Mouse (Mus musculus) megakaryocyte, embryonic 14.5 days (primary cell): ENCODE results near the gene Parva. TPM values are rescaled to one million over a fixed set of nuclear protein-coding genes. Genes with fewer than 3 reads are reported as not detected.

Source experiments
- H3K27me3 ChIP-seq: replicated peaks from 2 replicates; pipeline ENCODE3; 2012; ENCODE audit warnings: inconsistent platforms
- H3K36me3 ChIP-seq: replicated peaks from 2 replicates; pipeline ENCODE3; 2012; ENCODE audit warnings: low read length, inconsistent platforms, mixed read lengths
- H3K4me1 ChIP-seq: 2 replicates; pipeline ENCODE4 v1.6.1; 2012; ENCODE audit warnings: inconsistent platforms
- H3K4me3 ChIP-seq: replicated peaks from 2 replicates; pipeline ENCODE3; 2012; ENCODE audit warnings: moderate library complexity, mild to moderate bottlenecking, inconsistent platforms
- H3K9me3 ChIP-seq: 2 replicates; pipeline ENCODE4 v1.6.1; 2012; ENCODE audit warnings: inconsistent platforms
- FLI1 ChIP-seq: IDR thresholded peaks from 2 replicates; pipeline ENCODE4 v1.6.1; 2012; ENCODE audit warnings: low read length, inconsistent platforms, mixed read lengths
- GATA1 ChIP-seq: IDR thresholded peaks from 3 replicates; pipeline ENCODE4 v1.6.1; 2012; ENCODE audit warnings: mixed read lengths, low read length, inconsistent platforms, borderline replicate concordance
- polyA plus RNA-seq: library from polyadenylated mRNA; stranded (reverse); fragments of >175 nt; gene quantifications from 2 replicates; pipeline ENCODE4 v1.2.3, GENCODE M21; 2012; ENCODE audit warnings: low replicate concordance; ENCODE audit not compliant: insufficient read depth

Parva gene
- polyA plus RNA-seq, 1 experiment: 0.07 TPM

DNA sequence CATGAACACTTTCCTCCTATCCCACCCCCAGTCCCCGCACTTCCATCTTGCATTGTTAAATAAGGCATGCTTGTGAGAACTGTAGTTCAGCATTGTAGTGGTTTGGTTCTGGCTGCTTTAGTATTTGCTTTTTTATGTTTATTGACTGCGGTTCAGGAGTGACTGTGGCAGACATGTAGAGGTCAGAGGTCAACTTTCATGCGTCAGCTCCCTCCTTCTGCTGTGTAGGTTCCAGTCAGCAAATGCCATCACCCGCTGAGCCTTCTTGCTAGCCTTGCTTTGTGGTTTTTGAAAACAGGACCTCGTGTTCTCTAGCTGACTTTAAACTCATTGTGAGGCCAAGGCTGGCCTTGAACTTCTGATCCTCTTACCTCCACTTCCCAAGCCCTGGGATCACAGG lies 103.6 kb downstream of the Parva start:
- TF ChIP-seq GATA1: no peak
- Histone ChIP-seq H3K4me1 (no peaks in the 10 kb centered on the region), H3K36me3 (no peaks in the 10 kb centered on the region), H3K9me3 (peaks cover 9% of the 10 kb centered on the region), H3K4me3 (no peak overlapping the region), H3K27me3 (no peaks in the 10 kb centered on the region)

DNA sequence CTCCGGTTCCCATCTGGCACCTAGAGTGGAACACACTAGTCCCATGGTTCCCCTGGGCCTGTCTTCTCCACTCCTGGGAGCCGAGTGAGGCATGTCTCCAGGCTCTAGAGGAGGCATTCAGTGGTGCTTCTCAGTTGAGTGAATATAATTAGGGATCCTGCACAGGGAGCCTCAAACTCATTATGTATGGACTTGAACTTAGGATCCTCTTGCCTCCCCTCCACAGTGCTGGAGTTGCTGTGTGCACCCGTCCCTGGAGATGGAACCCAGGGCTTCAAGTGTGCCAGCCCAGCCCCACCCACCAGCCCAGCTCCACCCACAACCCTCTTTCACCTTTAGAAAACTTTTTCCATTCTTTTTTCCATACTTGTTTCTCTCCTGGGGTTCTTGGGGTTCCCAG lies 106.8 kb downstream of the Parva start:
- H3K27me3 ChIP-seq: no peaks in the 10 kb centered on the region
- H3K4me3 ChIP-seq: no peak overlapping the region
- TF ChIP-seq FLI1: no peak
- TF ChIP-seq GATA1: no peak
- peaks cover 11% of the 10 kb centered on the region; the same call in 1 of the 2 replicates for H3K9me3 ChIP-seq
- H3K36me3 ChIP-seq: no peaks in the 10 kb centered on the region
- H3K4me1 ChIP-seq: no peaks in the 10 kb centered on the region

DNA sequence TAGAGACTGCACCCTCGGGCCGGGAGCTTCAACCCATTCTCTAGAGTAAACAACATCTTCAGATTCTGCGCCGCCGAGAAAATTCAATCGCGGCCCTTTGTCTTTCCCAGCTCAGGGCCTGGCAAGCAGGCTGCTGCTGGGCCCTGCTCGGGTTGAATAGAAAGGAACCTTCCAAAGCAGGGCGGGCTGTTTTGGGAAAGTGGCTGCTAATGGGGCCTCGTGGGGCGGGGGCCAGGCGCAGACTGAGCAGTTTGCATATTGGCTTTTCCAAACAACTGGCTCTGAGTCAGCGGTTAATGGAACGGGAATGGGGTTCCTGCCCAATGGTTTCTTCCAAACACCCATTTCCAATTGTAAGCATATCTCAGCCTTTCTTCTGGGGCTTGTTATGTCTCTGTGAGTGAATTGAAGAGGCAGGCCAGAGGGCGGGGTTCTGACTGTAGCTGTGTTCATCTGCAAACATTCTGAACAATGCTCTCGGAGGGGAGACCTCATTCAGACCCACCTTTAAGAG lies 108.2 kb downstream of the Parva start:
- Histone ChIP-seq H3K4me1 (no peaks in the 10 kb centered on the region), H3K27me3 (no peaks in the 10 kb centered on the region), H3K9me3 (peaks cover 11% of the 10 kb centered on the region; the same call in 1 of the 2 replicates), H3K36me3 (no peaks in the 10 kb centered on the region), H3K4me3 (no peak overlapping the region)
- TF ChIP-seq FLI1: no peak
- TF ChIP-seq GATA1: no peak

DNA sequence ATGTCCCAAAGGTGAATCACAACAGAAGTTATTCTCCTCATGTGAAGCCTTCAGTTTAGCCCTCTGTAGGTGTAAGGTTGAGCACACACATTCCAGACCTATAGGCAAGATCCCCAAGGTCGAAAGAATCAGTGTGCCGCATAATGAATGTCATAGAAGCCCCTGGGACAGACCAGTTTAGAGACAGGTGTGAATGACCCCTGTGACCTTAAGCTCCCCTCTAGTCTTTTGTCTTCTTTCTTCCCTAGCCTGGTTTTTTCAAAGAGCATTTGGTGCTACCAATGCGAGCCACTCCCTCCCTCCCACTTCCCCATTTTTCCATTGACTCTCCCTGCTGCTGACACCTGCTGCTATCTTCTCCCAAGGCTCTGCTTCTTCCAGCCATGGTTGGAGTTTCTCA lies 121.8 kb downstream of the Parva start:
- no peak for TF ChIP-seq FLI1
- no peak for TF ChIP-seq GATA1
- Histone ChIP-seq H3K4me3 (no peak overlapping the region), H3K36me3 (no peaks in the 10 kb centered on the region), H3K27me3 (no peaks in the 10 kb centered on the region), H3K4me1 (no peaks in the 10 kb centered on the region), H3K9me3 (peaks cover 12% of the 10 kb centered on the region; the same call in 1 of the 2 replicates)

DNA sequence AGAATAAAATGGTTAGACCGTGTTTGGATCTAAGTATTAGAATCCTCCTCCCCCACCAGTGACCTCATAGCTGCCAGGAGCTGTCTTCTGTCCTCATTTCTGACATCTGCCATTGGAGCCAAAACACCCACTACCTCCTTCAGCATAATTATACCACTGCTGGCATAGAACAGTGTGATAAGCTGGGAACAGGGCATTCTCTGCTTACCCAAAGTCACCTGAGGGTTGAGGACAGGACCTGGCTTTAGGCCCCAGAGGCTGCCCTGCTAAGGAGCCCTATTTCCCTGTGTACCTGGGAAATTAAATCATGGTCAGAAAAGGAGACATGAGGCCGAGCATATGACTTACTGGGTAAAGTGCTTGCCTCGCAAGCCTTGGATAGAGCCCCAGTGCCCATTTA lies 134.2 kb downstream of the Parva start:
- Histone ChIP-seq H3K9me3 (no peaks in the 10 kb centered on the region), H3K36me3 (no peaks in the 10 kb centered on the region), H3K4me3 (no peak overlapping the region), H3K4me1 (no peaks in the 10 kb centered on the region), H3K27me3 (peaks cover 2% of the 10 kb centered on the region)
- no peak for TF ChIP-seq GATA1
- no peak for TF ChIP-seq FLI1

DNA sequence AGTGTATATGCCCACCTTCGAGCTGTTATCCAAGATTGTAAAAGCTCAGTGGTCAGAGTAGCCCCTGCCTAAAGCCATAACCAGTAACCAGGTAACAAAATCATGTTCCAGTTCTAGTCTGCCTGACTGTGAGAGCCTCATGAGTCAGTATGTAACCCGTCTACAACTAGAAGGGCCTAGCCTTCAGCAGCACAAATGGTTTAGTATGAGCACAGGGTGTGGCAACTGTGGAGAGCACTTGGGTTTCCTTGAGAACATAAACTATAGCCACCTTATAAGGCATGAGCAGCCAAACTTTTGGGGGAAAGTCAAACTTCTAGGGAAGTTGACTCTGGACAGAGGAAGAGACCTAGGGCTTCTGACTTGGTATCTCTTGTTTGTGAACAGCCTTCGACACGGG lies 139.7 kb downstream of the Parva start:
- H3K9me3 ChIP-seq: no peaks in the 10 kb centered on the region
- H3K36me3 ChIP-seq: no peaks in the 10 kb centered on the region
- H3K4me3 ChIP-seq: no peak overlapping the region
- H3K4me1 ChIP-seq: no peaks in the 10 kb centered on the region
- peaks cover 3% of the 10 kb centered on the region for H3K27me3 ChIP-seq
- TF ChIP-seq GATA1 (no peak), FLI1 (no peak)

DNA sequence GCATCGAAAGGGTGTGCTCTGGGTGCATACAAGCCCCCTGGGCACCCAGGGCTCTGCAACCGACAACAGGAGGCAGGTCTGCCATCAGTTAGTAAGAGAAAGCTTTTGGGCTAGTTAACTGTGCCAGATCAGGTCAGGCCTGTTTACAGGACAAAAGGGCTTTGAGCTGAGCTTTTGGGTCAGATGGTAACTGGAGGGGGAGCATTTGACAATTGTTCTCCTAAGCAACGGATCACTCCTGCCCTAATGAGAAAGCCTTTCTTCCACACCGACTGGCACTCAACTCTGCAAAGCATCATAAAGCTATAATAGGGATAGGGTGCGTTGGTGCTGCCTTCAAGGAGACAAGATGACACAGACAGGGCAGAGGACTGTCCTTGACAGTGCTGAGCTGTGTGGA lies 141.7 kb downstream of the Parva start:
- H3K4me1 ChIP-seq: no peaks in the 10 kb centered on the region
- no peaks in the 10 kb centered on the region for H3K36me3 ChIP-seq

DNA sequence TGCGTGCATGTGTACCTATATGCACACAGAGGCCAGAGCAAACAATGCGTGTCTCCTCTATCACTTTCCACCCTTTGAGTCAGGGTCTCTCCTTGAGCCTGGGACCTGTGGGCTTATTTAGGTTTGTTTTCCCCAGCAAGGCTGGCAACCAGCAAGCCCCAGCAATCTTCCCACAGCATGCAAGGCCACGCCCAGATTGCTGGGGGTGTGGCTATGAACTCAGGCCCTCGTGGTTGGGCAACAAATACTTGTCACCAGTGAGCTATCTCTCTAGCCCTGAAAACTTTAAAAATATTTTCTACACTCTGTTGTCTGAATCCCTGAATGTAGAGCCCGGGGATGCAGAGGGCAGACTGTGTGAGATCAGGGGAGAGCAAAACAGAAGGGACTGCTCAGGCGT lies 154.3 kb downstream of the Parva start:
- Histone ChIP-seq H3K4me1 (no peaks in the 10 kb centered on the region), H3K9me3 (peaks cover 12% of the 10 kb centered on the region; the same call in 1 of the 2 replicates), H3K36me3 (no peaks in the 10 kb centered on the region), H3K4me3 (no peak overlapping the region), H3K27me3 (no peaks in the 10 kb centered on the region)
- no peak for TF ChIP-seq GATA1
- no peak for TF ChIP-seq FLI1

More for the DNA sequence above, 141.7 kb downstream of the Parva start:
- peaks cover 3% of the 10 kb centered on the region for H3K27me3 ChIP-seq
- H3K4me3 ChIP-seq: no peak overlapping the region
- TF ChIP-seq GATA1 (no peak), FLI1 (no peak)
- no peaks in the 10 kb centered on the region for H3K9me3 ChIP-seq

DNA sequence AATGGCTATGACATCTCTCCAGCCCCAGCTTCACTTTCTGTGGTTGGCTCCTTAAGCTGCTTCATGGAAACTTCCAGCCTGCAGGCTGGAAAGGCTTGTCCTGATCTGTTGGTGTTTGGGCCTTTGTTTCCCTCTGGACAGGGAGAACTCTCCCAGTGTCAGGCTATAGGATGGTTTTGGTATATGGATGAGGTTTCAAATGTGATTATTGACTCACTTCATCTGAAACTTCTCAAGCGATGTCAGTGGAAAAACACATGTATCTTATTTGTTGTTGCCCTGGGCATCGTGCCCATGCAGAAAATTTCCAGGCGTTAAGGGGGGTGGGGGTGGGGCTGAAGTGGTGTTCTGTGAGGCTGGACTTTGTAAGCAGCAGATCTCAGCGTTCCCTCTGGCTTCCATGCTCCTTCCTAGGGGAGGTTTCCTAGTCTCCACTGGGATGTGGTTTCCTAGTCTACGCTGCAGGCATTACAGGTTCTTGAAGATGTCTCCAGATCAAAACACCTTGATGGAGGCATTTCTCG lies 155.6 kb downstream of the Parva start:
- TF ChIP-seq FLI1 (no peak), GATA1 (no peak)
- no peak overlapping the region for H3K4me3 ChIP-seq
- H3K9me3 ChIP-seq: peaks cover 23% of the 10 kb centered on the region
- H3K4me1 ChIP-seq: no peaks in the 10 kb centered on the region
- no peaks in the 10 kb centered on the region for H3K27me3 ChIP-seq
- H3K36me3 ChIP-seq: no peaks in the 10 kb centered on the region

DNA sequence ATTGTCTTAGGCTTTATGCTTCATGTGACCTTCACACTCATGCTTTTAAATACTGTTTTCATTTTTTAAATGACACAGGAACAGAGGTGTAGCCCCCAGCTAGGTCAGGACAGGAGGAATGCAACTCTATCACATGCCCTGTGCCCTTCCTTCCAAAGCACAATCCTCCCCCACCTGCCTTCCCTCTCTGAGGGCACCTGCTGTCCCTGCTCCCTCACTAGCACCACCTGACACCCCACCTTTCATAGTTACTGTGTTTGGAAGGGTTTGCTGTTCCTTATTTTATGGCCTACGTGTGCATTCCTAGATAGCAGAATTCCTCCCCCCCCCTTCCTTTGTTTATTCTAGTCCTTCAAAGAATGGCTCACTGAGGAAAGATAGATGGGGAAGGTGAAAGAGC lies 160.1 kb downstream of the Parva start:
- Histone ChIP-seq H3K4me1 (no peaks in the 10 kb centered on the region), H3K36me3 (no peaks in the 10 kb centered on the region), H3K4me3 (no peak overlapping the region), H3K27me3 (peaks cover 3% of the 10 kb centered on the region), H3K9me3 (peaks cover 26% of the 10 kb centered on the region)
- no peak for TF ChIP-seq FLI1
- TF ChIP-seq GATA1: no peak

DNA sequence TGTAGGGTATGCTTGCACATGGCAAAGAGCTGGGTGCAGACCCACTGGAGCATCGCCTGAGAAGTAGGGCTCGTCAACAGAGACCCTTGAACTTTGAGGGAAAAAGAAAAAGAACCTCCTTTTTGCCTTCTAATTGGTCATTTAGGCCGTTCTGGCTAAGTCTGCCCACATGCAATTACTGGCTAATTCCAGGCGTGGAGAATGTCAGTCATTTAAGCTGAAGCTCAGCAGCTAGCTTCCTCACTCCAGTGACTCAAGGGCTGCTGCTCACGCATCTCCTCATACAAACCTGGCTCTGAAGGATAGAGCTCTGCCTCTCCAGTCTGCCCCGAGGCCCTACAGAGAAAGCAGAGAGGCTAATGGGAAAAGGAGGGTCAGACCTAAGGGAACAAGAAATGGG lies 162.2 kb downstream of the Parva start:
- TF ChIP-seq GATA1 (no peak), FLI1 (no peak)
- H3K4me3 ChIP-seq: no peak overlapping the region
- peaks cover 23% of the 10 kb centered on the region for H3K9me3 ChIP-seq
- H3K36me3 ChIP-seq: no peaks in the 10 kb centered on the region
- H3K27me3 ChIP-seq: peaks cover 3% of the 10 kb centered on the region
- H3K4me1 ChIP-seq: no peaks in the 10 kb centered on the region
